Mouse (Mus musculus) bone marrow macrophage, adult 2 months (primary cell): Measurements from ENCODE around the gene Pou2f2. TPM values are rescaled to one million over a fixed set of nuclear protein-coding genes. Genes with fewer than 3 reads are reported as not detected.

Experiments used
- H3K27ac ChIP-seq: 2 replicates; pipeline ENCODE4 v1.5.1; 2012; ENCODE audit warnings: low read depth, low read length; ENCODE audit not compliant: insufficient read depth
- H3K4me1 ChIP-seq: 2 replicates; pipeline ENCODE4 v1.6.1; 2012; ENCODE audit warnings: low read length; ENCODE audit not compliant: control insufficient read depth, insufficient read depth
- H3K4me3 ChIP-seq: 2 replicates; pipeline ENCODE4 v1.5.1; 2012; ENCODE audit warnings: mild to moderate bottlenecking, low read length, moderate library complexity; ENCODE audit not compliant: insufficient read depth
- CTCF ChIP-seq: IDR thresholded peaks from 2 replicates; pipeline ENCODE4 v1.5.1; 2012; ENCODE audit warnings: low read depth, mild to moderate bottlenecking, low read length, moderate library complexity
- POLR2A ChIP-seq: IDR thresholded peaks from 2 replicates; pipeline ENCODE4 v1.6.1; 2012; ENCODE audit warnings: mild to moderate bottlenecking, low read depth, low read length, borderline replicate concordance
- polyA plus RNA-seq: library from polyadenylated mRNA; stranded (reverse); fragments of >200 nt; gene quantifications from 2 replicates; pipeline ENCODE4 v1.2.4, GENCODE M21; 2012; ENCODE audit not compliant: missing spikeins, insufficient read depth, insufficient read length

Pou2f2 gene
- polyA plus RNA-seq, 1 experiment = 121 TPM

DNA sequence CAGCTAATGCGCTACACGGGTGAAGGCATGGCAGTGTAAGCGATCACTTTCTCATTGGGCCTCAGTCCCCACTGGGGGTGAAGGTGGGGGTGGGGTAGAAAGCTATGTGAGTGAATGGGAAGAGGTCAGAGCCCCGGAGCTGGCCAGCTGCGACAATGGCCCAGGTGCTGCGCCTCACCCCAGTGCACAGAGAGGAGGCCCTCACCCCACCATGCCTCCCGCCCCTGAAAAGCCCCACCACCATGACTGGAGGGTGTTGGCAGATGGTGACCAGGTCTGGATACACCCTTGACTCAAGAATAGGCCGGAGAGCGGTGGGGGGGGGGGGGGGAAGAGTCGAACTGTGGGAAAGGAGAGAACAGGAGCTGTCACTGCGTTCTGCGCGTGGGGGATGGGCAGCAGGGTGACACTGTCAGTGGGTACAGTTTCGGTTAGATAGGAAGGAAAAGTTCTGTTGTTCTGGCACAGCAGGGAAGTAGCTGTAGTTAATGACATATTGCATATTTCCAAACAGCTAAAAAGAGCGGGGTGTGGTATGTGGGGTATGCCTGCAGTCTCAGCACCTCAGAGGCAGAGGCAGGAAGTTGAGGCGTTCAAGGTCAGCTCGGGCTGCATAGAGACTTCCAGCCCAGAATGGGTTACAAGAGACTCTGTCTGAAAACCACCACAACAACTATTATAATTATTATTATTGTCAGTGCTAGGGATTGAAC lies 72.6 kb downstream of the Pou2f2 start:
- peaks cover 25% of the 10 kb centered on the region for H3K4me1 ChIP-seq
- TF ChIP-seq CTCF (no peak), POLR2A (no peak)
- peak overlapping the region; percentile 54 for H3K27ac ChIP-seq
- no peak overlapping the region for H3K4me3 ChIP-seq

- H3K4me1 ChIP-seq = peaks cover 25% of the 10 kb centered on the region
- no peak overlapping the region for H3K4me3 ChIP-seq
- no peak overlapping the region for H3K27ac ChIP-seq
- TF ChIP-seq POLR2A = no peak
- TF ChIP-seq CTCF = peak; percentile 100
These were observed 73.9 kb downstream of the Pou2f2 start for GRCm38 (mm10) chr7:25105411-25106160.

DNA sequence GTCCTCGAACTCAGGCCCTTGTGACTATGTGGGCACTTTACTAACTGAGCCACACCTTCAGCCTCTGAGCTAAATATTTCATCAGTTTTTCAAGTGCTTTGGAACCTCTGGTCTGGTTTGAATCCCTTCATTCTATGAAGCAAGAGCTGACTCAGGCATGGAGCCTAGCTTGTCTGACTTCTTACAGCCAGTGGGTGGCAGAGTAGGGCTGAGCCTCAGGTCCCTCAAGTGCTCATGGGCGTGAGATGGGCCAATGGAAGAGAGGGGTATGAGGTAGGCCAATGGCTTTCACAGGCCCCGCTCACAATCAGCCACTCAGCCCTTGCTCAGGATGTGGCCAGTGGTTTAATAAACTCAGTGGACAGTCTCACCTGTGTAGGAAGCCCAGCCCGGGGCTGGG lies 79.9 kb downstream of the Pou2f2 start:
- no peak for TF ChIP-seq CTCF
- no peak for TF ChIP-seq POLR2A
- H3K4me3 ChIP-seq = no peak overlapping the region
- H3K27ac ChIP-seq = no peak overlapping the region
- H3K4me1 ChIP-seq = no peaks in the 10 kb centered on the region

DNA sequence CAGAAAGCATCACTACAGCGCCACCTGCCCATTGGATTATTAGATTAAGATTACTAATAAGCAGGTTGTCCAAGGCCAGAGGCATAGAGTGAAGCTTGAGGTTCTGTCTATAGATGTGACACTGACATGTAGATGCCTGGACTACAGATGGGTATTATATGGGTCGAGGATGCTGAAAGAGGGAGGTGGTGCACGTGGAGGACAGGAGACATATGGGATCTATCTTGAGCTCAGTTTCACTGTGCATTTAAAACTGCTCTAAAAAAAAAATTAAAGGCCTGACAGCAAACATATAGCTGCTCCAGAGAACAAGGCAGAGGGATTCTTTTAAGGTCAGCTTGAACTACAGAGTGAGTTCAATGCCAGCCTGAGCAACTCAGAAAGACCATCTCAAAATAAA lies 81.4 kb downstream of the Pou2f2 start:
- H3K4me1 ChIP-seq = no peaks in the 10 kb centered on the region
- TF ChIP-seq CTCF = no peak
- TF ChIP-seq POLR2A = no peak

GRCm38 (mm10) chr7:25089875-25090274 lies 89.7 kb downstream of the Pou2f2 start:
- TF ChIP-seq CTCF (no peak), POLR2A (no peak)
- no peak overlapping the region for H3K4me3 ChIP-seq
- H3K27ac ChIP-seq = no peak overlapping the region
- H3K4me1 ChIP-seq = peaks cover 8% of the 10 kb centered on the region

More for the DNA sequence above, 81.4 kb downstream of the Pou2f2 start:
- Histone ChIP-seq H3K4me3 (no peak overlapping the region), H3K27ac (no peak overlapping the region)

DNA sequence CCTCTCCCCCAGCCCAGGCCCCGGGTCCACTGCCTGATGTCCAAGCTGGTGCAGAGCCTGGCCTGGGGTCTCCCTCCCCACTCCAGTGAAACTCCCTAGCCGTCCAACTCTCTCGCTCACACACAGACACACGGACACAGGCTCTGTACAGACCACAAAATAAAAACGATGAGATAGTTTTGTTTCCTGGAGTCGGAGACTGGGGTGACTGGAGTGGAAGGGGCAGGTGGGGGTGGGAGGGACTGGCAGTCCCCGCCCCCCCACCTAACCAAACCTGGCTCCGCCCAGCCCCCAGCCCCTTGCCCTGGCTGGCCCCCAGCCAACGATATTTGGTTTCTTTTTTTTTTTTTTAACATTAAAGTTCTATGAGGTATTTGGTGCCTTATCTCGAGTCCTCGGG lies 90.6 kb downstream of the Pou2f2 start:
- no peak for TF ChIP-seq POLR2A
- no peak for TF ChIP-seq CTCF
- H3K4me1 ChIP-seq = peaks cover 12% of the 10 kb centered on the region
- H3K27ac ChIP-seq = no peak overlapping the region
- no peak overlapping the region for H3K4me3 ChIP-seq

DNA sequence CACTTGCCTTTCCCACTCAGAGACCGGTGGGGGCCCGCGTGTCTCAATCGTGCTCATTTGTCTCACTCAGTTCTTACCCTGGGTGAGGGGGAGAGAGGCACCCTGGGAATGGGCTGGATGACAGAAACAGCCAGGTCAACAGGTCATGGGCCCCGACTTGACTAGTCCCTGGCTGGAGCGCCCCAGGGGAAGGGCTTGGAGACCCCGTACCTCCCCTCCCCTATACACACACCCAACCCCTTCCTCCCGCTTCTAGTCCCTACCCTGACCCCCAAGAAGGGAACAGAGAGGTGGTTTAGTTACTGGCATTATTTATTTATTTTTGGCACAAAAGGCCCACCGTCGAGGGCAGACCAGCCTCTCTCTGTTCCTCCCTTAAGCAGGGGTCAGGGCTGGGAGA lies 91.0 kb downstream of the Pou2f2 start:
- H3K4me3 ChIP-seq = no peak overlapping the region
- H3K4me1 ChIP-seq = peaks cover 12% of the 10 kb centered on the region
- no peak for TF ChIP-seq CTCF
- TF ChIP-seq POLR2A = no peak
- no peak overlapping the region for H3K27ac ChIP-seq

DNA sequence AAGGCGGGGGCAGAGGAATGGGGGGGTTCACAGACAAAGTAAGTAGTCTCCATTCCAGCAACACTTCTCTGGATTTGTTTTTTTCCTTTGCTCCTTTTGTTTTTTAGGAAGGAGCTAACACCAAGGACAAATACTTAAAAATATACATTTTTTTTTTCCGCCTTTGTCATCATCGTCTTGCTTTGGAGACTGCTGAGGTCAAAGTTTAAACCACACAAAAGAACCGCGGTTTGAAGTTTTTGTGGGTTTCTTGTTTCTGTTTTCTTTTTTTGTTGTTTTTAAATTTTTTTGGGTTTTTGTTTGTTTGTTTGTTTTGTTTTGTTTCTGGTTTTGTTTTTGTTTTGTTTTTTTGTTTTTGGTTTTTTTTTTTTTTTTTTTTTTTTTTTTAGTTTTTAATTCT lies 91.6 kb downstream of the Pou2f2 start:
- Histone ChIP-seq H3K4me3 (no peak overlapping the region), H3K27ac (no peak overlapping the region), H3K4me1 (peaks cover 12% of the 10 kb centered on the region)
- TF ChIP-seq POLR2A (no peak), CTCF (no peak)

DNA sequence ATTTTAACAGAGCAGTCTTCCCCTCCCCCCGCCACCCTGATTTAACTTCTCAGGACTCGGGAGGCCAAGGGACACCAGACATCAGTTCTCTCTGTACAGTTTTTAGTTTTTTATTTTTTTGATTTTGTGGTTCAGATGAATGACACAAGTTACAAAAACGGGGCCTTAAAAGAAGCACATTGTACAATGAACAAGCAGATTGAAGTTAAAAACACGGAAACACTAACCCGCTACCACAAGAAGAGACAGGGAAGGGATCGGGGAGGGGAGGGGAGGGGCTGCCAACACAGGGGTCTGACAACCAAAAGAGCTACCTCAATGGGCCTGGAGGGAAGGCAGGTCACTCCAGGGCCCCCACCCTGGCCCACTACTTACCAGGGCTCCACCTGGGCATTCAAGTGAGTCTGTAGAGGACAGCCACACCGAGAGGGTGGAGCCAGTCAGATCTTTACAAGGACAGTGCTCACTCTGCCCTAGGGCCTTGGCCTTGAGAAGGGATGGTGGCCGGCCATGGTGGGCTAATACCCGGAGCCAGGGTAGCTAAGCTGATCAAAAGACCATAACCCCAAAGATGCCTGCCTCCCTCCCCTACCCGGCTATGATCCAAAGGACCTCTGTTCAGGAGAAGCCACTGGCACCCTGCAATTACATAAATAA lies 92.1 kb downstream of the Pou2f2 start:
- Histone ChIP-seq H3K27ac (no peak overlapping the region), H3K4me1 (peaks cover 12% of the 10 kb centered on the region), H3K4me3 (no peak overlapping the region)
- TF ChIP-seq CTCF (no peak), POLR2A (no peak)

- Histone ChIP-seq H3K27ac (no peak overlapping the region), H3K4me3 (no peak overlapping the region), H3K4me1 (peaks cover 12% of the 10 kb centered on the region)
- TF ChIP-seq POLR2A (no peak), CTCF (peak; percentile 58)
These were observed 92.9 kb downstream of the Pou2f2 start for GRCm38 (mm10) chr7:25086656-25087055.

DNA sequence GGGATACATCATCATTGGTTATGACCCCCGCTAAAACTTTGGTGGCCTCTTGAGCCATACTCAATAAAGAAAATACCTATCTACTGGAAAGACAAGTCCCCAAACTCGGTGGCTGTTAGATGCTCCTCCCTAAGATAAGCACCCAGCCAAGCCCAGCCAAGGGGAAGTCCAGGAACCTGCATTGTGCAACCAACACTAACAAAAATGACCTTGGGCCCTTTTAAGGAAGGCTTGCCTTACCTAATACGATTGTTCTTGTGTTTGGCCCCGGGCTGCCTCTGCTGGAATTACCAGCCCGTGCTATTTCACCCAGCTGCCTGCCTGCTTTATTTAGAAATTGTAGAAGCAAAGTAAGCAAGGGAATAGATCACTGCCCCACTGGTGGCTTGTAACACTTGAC lies 94.9 kb downstream of the Pou2f2 start:
- H3K4me3 ChIP-seq = no peak overlapping the region
- H3K4me1 ChIP-seq = peaks cover 12% of the 10 kb centered on the region
- no peak for TF ChIP-seq POLR2A
- TF ChIP-seq CTCF = no peak
- H3K27ac ChIP-seq = no peak overlapping the region
